Mouse (Mus musculus) 3134 (cell line): ENCODE data around the gene Tmem273.

Source experiments
- DNase-seq: peaks from one replicate; pipeline ENCODE4 v3.0.0-alpha.2; 2011; ENCODE audit warnings: low spot score; ENCODE audit not compliant: insufficient read length; ENCODE audit errors: extremely low read depth

Tmem273 gene

DNA sequence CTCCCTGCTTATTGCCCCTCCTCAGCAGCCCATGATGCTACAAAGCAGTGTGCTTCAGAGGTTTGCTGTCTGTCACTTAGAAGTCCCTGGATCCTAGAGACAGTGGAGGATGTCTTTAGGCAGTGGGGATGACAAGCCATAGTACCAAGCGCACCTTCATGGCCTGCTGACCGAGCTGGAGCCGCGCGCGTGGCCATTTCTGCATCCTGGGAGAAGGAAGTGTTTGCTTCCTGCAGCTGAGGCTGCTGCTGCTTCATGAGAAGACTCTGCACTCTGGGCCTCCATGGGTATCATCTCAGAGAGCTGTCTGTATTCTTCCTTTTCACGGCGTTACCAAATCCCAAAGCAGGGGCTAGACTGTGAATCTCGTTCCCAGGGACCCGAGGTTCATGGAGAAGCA, 72.6 kb downstream of the Tmem273 start:
- no peak for DNase-seq

DNA sequence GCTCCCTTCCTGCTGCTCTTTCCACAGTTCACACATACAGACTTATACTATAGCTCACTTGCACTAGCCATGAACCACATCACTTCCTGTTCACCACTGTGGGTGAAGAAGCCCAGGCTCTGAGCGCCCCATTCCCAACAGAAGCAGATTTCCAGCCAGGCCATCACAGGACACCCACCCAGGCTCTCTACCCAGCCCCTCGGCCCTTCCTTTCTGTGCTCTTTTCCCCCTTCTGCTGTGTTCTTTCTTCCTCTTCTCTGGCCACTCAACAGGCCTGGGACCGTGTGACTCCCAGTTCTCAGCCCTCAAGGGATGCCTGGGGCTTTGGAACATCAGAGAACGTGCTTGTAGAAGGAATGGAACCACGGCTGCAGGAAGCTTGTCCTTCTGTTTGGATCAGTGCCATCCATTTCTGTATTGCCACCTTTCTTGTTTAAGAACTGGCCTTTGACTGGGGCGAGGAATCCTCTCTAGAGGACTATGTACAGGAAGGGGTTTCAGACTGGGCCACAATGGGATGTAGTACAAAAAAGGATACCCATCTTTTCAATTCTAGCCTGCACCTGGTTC, 73.3 kb downstream of the Tmem273 start:
- DNase-seq, result no peak

DNA sequence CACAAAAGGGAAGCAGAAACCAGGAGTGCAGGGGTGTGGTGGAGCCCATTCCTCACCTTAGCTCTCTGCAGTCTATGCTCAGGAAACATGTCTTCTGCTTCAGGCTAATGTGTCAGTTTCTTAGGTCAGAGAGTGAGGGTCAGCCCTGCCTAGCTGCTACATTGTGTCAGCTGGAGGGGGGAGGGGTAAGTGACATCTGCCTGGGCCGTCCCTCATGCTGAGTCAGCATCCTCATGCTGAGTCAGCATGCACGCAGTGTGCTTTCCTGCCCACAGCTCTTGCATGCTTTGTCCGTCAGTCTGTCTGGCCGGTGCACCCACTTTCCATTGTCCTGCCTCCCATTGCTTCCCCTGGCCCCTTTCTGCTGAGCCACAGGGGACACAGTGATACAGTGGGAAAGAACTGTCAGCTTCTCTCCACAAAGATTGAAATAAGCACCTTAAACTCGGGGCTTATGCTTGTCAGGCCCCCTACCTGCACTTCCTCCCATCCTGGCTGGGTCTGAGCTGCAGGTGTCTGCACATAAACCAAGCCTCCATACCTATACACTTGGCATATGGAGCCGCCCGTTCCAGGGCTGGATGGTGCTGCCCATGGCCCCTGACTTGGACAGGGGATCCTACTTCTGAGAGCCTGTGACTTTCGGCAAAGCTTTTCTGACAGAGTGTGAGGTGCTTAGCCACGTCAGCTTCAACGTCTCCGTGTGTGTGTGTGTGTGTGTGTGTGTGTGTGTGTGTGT, 74.2 kb downstream of the Tmem273 start:
- DNase-seq, result no peak

- DNase-seq, result no peak
Measured at GRCm38 (mm10) chr14:32861149-32861581, 75.4 kb downstream of the Tmem273 start.

GRCm38 (mm10) chr14:32861656-32862055, 75.9 kb downstream of the Tmem273 start:
- no peak for DNase-seq

GRCm38 (mm10) chr14:32865331-32865730, 79.6 kb downstream of the Tmem273 start:
- DNase-seq, result no peak
